Mouse (Mus musculus): ENCODE measurements at regions not wholly inside any gene's neighbourhood (a gene's known extent, or its start where the extent isn't known, plus 50 kb on each side); places are given as distances from the start of the nearest gene placed in this dataset.

DNA sequence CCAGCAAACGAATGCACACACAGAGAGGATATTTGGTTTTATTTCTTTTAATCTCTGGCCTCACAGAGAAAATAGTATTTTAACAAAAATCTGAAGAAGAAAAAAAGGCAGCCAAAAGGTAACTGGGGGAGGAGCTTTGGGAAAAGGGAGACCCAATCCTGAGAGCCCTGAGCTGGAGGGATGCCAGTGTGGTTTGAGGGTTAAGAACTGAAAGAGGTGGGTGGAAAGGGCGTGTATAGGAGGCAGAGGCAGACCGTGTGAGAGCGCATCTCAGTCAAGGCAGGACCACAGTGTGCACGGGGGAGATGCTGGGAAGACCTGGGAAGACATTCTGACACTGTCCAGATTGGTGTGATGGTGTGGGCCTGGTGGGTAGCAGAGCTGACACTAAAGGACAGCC lies 138.4 kb upstream of the Ccdc54 start:
- WGBS, result 71% methylated on average over 5 of the region's 5 CpGs

DNA sequence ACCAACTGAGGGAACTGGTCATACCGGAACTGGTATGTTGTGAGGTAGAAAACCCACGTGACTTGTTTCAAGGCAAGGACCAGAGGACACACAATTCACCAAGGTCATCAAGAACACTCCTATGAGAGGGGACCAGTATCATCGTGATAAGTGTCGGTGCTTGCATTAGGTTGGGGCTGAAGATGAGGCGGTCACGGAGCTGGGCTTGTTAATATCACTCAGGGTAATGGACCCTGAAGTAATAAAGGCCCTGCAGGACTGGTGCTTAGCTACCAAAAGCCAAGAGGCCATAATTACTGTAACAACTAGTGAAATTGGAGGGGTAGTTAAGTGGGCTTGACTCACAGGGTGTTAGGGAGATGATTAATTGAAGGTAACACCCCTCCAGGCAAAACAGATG lies 132.2 kb upstream of the Ccdc54 start:
- Histone ChIP-seq H3K4me1 (ENCODE audit: insufficient read depth, low read length) (no peaks in the 10 kb centered on the region), H3K27ac (ENCODE audit: low read depth, low read length) (no peak overlapping the region), H3K4me3 (ENCODE audit: low read depth, low read length) (no peak overlapping the region), H3K9me3 (ENCODE audit: low read length) (no peaks in the 10 kb centered on the region), H3K4me2 (ENCODE audit: low read depth, low read length, poor library complexity, severe bottlenecking) (no peak overlapping the region), H3K36me3 (ENCODE audit: insufficient read depth, low read length) (no peaks in the 10 kb centered on the region), H3K27me3 (ENCODE audit: insufficient read depth, low read length) (no peaks in the 10 kb centered on the region), H3K9ac (replicated peaks; ENCODE audit: low read length, poor library complexity, severe bottlenecking) (no peak overlapping the region)
- WGBS, result 90% methylated on average over 6 of the region's 6 CpGs
- DNase-seq (ENCODE audit: low spot score) (no peak), ATAC-seq (ENCODE audit: low FRiP score) (no peak)
- TF ChIP-seq CTCF (IDR thresholded peaks at IDR 0.05), result no peak

More for the DNA sequence above, 138.4 kb upstream of the Ccdc54 start:
- DNase-seq (ENCODE audit: low spot score) (no peak), ATAC-seq (ENCODE audit: low FRiP score) (no peak)
- Histone ChIP-seq H3K4me3 (ENCODE audit: low read depth, low read length) (no peak overlapping the region), H3K9me3 (ENCODE audit: low read length) (no peaks in the 10 kb centered on the region), H3K4me1 (ENCODE audit: insufficient read depth, low read length) (no peaks in the 10 kb centered on the region), H3K27ac (ENCODE audit: low read depth, low read length) (no peak overlapping the region), H3K9ac (replicated peaks; ENCODE audit: low read length, poor library complexity, severe bottlenecking) (no peak overlapping the region), H3K4me2 (ENCODE audit: low read depth, low read length, poor library complexity, severe bottlenecking) (no peak overlapping the region), H3K36me3 (ENCODE audit: insufficient read depth, low read length) (no peaks in the 10 kb centered on the region), H3K27me3 (ENCODE audit: insufficient read depth, low read length) (no peaks in the 10 kb centered on the region)
- TF ChIP-seq CTCF (IDR thresholded peaks at IDR 0.05), result no peak

- Histone ChIP-seq H3K9me3 (ENCODE audit: low read length) (no peaks in the 10 kb centered on the region), H3K36me3 (ENCODE audit: insufficient read depth, low read length) (no peaks in the 10 kb centered on the region), H3K4me1 (ENCODE audit: insufficient read depth, low read length) (no peaks in the 10 kb centered on the region), H3K4me2 (ENCODE audit: low read depth, low read length, poor library complexity, severe bottlenecking) (no peak overlapping the region), H3K9ac (replicated peaks; ENCODE audit: low read length, poor library complexity, severe bottlenecking) (no peak overlapping the region), H3K27ac (ENCODE audit: low read depth, low read length) (no peak overlapping the region), H3K27me3 (ENCODE audit: insufficient read depth, low read length) (no peaks in the 10 kb centered on the region), H3K4me3 (ENCODE audit: low read depth, low read length) (no peak overlapping the region)
- WGBS, result 54% methylated on average over 10 of the region's 10 CpGs
- peak; percentile 95 for DNase-seq (ENCODE audit: low spot score)
- TF ChIP-seq CTCF (IDR thresholded peaks at IDR 0.05), result peak; percentile 70
- peak; percentile 87 for ATAC-seq (ENCODE audit: low FRiP score)
These were observed 126.5 kb upstream of the Ccdc54 start for GRCm38 (mm10) chr16:50717306-50718017.

- 76% methylated on average over 6 of the region's 6 CpGs for WGBS
- H3K27ac ChIP-seq (ENCODE audit: low read depth, low read length), result no peak overlapping the region
- ATAC-seq (ENCODE audit: low FRiP score) (no peak), DNase-seq (ENCODE audit: low spot score) (no peak)
- H3K4me3 ChIP-seq (ENCODE audit: low read depth, low read length), result no peak overlapping the region
- no peaks in the 10 kb centered on the region for H3K36me3 ChIP-seq (ENCODE audit: insufficient read depth, low read length)
- H3K27me3 ChIP-seq (ENCODE audit: insufficient read depth, low read length), result no peaks in the 10 kb centered on the region
- H3K4me2 ChIP-seq (ENCODE audit: low read depth, low read length, poor library complexity, severe bottlenecking), result no peak overlapping the region
- no peak overlapping the region for H3K9ac ChIP-seq (replicated peaks; ENCODE audit: low read length, poor library complexity, severe bottlenecking)
- TF ChIP-seq CTCF (IDR thresholded peaks at IDR 0.05), result no peak
- H3K9me3 ChIP-seq (ENCODE audit: low read length), result no peaks in the 10 kb centered on the region
- H3K4me1 ChIP-seq (ENCODE audit: insufficient read depth, low read length), result no peaks in the 10 kb centered on the region
These were observed 118.8 kb upstream of the Ccdc54 start for GRCm38 (mm10) chr16:50709727-50710126.

DNA sequence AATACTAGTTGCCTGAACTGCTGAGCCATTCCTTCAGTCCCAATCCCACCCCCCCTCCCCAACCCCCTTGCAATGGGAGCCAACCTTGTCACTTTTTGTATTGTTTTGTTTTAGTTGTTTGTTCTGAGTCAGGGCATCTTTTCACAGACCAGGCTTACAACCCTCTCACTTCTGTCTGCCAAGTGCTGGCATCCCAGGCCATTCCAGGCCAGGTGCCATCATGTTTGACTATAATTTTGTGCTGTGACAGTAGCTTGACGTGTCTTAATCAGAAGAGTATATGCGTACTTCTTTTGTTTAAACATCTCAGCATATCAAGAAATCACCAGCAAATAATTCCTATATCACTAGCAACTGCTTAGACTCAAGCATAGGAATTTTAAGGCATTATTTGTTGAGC lies 117.0 kb upstream of the Ccdc54 start:
- Histone ChIP-seq H3K4me2 (ENCODE audit: low read depth, low read length, poor library complexity, severe bottlenecking) (no peak overlapping the region), H3K36me3 (ENCODE audit: insufficient read depth, low read length) (no peaks in the 10 kb centered on the region), H3K9me3 (ENCODE audit: low read length) (no peaks in the 10 kb centered on the region), H3K4me3 (ENCODE audit: low read depth, low read length) (no peak overlapping the region), H3K4me1 (ENCODE audit: insufficient read depth, low read length) (no peaks in the 10 kb centered on the region), H3K27ac (ENCODE audit: low read depth, low read length) (no peak overlapping the region), H3K9ac (replicated peaks; ENCODE audit: low read length, poor library complexity, severe bottlenecking) (no peak overlapping the region), H3K27me3 (ENCODE audit: insufficient read depth, low read length) (no peaks in the 10 kb centered on the region)
- no peak for TF ChIP-seq CTCF (IDR thresholded peaks at IDR 0.05)
- ATAC-seq (ENCODE audit: low FRiP score), result no peak
- DNase-seq (ENCODE audit: low spot score), result no peak
- WGBS, result 87% methylated on average over 2 of the region's 2 CpGs

GRCm38 (mm10) chr16:50705921-50706320 lies 115.0 kb upstream of the Ccdc54 start:
- DNase-seq (ENCODE audit: low spot score) (peak; percentile 21), ATAC-seq (ENCODE audit: low FRiP score) (no peak)
- Histone ChIP-seq H3K27ac (ENCODE audit: low read depth, low read length) (no peak overlapping the region), H3K4me2 (ENCODE audit: low read depth, low read length, poor library complexity, severe bottlenecking) (no peak overlapping the region), H3K9ac (replicated peaks; ENCODE audit: low read length, poor library complexity, severe bottlenecking) (no peak overlapping the region), H3K36me3 (ENCODE audit: insufficient read depth, low read length) (no peaks in the 10 kb centered on the region), H3K4me3 (ENCODE audit: low read depth, low read length) (no peak overlapping the region), H3K9me3 (ENCODE audit: low read length) (no peaks in the 10 kb centered on the region), H3K27me3 (ENCODE audit: insufficient read depth, low read length) (no peaks in the 10 kb centered on the region), H3K4me1 (ENCODE audit: insufficient read depth, low read length) (no peaks in the 10 kb centered on the region)
- TF ChIP-seq CTCF (IDR thresholded peaks at IDR 0.05), result no peak
- 79% methylated on average over 4 of the region's 4 CpGs for WGBS

Data from midbrain, postnatal 0 days (tissue).